Mouse (Mus musculus): ENCODE data around the gene Tmem251. TPM values are rescaled to one million over a fixed set of nuclear protein-coding genes. Genes with fewer than 3 reads are reported as not detected.

Tmem251 gene
- total RNA-seq, 2 experiments from 2014 or later, result 1.9 to 5.1 TPM

Other genes with a start within 250 kb of the Tmem251 start
- gene Chga, start 188.8 kb upstream of the Tmem251 start, total RNA-seq (2021), result not detected
- 1 to 10 TPM; 6.5 to 7.4 TPM for gene Itpk1, start 38.8 kb upstream of the Tmem251 start, total RNA-seq (2021)
- gene Moap1, start 101 bp upstream of the Tmem251 start, total RNA-seq (2021), result 1 to 10 TPM; 4.2 to 4.5 TPM
- gene Gm28051, start 14.0 kb downstream of the Tmem251 start, total RNA-seq (2021), result not detected
- 1 to 10 TPM; 8.2 to 9.7 TPM for gene Gon7, start 14.0 kb downstream of the Tmem251 start, total RNA-seq (2021)
- 10 to 100 TPM; 14.5 to 14.8 TPM for gene Ubr7, start 14.2 kb downstream of the Tmem251 start, total RNA-seq (2021)
- 1 to 10 TPM; 2.9 to 3.1 TPM for gene Gm20604, start 14.9 kb downstream of the Tmem251 start, total RNA-seq (2021)
- gene Btbd7, start 134.7 kb downstream of the Tmem251 start, total RNA-seq (2021), result 10 to 100 TPM; 16.0 to 17.1 TPM
- not detected for gene Cox8c, start 155.6 kb downstream of the Tmem251 start, total RNA-seq (2021)
- under 1 TPM; 0.02 to 0.11 TPM for gene Unc79, start 205.1 kb downstream of the Tmem251 start, total RNA-seq (2021)